Mouse (Mus musculus): Measurements from ENCODE around the gene Prim1. TPM values are rescaled to one million over a fixed set of nuclear protein-coding genes. Genes with fewer than 3 reads are reported as not detected.

Prim1 gene
- polyA plus RNA-seq (2016; fragmentation: Nextera tagmentation; extraction: Ambion mirVana): 53.4 and 57.8 TPM in 2 replicates

DNA sequence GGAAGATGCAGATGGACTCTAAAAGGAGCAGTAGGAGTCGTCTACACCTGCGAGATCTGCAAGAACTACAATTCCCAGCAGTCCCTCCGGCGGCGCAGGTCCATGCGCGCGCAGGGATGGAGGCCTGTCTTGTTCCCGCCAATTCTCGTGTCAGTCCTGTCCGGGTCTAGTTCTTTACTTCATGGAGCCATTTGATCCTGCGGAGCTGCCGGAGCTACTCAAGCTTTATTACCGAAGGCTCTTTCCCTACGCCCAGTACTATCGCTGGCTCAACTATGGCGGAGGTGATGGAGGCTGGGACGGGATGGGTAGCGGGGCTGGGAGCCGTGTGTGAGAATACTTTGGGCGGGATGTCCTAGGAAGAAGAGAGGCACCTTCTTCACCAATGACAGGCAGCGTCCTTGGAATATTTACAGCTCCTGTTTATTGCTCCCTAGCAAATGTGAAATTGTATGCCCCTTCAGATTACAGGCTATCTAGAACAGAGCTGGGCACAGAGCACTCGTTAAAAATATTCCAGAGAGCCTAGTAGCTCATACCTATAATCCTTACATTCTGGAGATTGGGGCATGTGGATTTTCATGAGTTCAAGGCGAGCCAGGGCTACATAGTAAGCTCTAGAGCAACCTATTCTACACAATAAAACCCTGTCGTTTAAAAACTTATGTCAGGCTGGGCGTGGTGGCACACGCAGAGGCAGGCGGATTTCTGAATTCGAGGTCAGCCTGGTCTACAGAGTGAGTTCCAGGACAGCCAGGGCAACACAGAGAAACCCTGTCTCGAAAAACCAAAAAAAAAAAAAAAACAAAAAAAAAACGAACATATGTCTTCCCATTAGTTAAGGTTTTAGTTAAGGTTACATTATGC is at the start of gene Prim1:
Gene Prim1, plus strand, starts transcription at position 101 of the 867 bp plus-strand sequence.
- H3K27ac ChIP-seq: no peak within 1 kb of the TSS
- 0 out of 2 replicates have a peak, but pooled peaks cover 2% of the 10 kb centered on the region for H3K4me1 ChIP-seq
- peaks cover 10% of the 10 kb centered on the region; the same call in 1 of the 2 replicates for H3K36me3 ChIP-seq
- H3K4me3 ChIP-seq: peak within 1 kb of the TSS; percentile 45
- no peaks in the 10 kb centered on the region for H3K27me3 ChIP-seq (replicated peaks)
- H3K9ac ChIP-seq: peak within 1 kb of the TSS; percentile 44
- WGBS: 6% methylated on average over 31 of the region's 31 CpGs
- peak within 1 kb of the TSS; percentile 74 for H3K4me2 ChIP-seq (replicated peaks)
- no peaks in the 10 kb centered on the region for H3K9me3 ChIP-seq
- ATAC-seq (ENCODE audit: low FRiP score, low read depth): peak; percentile 88

DNA sequence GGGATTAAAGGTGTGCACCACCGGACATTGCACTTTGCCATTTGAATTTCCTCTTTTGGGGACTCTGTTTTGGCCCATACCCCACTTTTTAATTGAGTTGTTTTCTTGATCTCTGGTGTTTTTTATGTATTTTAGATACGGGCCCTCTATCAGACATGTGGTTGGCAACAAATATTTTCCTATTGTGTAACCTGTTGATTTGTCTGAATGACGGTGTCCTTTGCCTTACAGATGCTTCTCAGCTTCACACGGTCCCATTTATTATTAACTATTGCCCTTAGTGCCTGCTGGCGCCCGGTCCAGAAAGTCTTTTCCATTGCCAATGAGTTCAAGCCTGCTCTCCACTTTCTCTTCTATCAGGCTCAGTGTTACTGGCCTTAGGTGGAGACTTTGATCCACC is 48.5 kb upstream of the Prim1 start:
- no peak for ATAC-seq (ENCODE audit: low FRiP score, low read depth)
- Histone ChIP-seq H3K4me1 (peaks cover 4% of the 10 kb centered on the region; the same call in 1 of the 2 replicates), H3K9ac (no peak overlapping the region), H3K27ac (no peak overlapping the region), H3K36me3 (no peaks in the 10 kb centered on the region), H3K27me3 (replicated peaks) (no peaks in the 10 kb centered on the region), H3K4me3 (no peak overlapping the region), H3K9me3 (no peaks in the 10 kb centered on the region), H3K4me2 (replicated peaks) (no peak overlapping the region)
- WGBS: 91% methylated on average over 6 of the region's 6 CpGs

DNA sequence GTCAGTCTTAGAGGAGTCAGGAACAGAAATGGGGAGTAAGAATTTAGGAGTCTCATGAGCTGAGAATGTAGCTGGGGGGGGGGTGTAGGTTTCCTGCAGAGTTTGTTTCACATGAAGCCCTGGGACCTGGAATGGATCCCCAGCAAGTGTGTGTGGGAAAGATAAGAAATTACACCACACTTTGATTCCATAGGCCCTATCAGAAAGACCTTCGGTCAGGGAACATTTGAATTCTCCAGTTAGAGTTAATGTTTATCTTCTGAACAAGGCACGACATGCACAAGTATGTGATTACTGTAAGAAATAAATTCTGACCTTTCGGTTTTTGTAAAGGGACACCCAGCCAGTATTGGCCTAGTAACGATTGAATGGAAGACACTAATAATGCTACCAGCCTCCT is 45.1 kb upstream of the Prim1 start:
- peaks cover 4% of the 10 kb centered on the region; the same call in 1 of the 2 replicates for H3K4me1 ChIP-seq
- no peak for ATAC-seq (ENCODE audit: low FRiP score, low read depth)
- H3K4me2 ChIP-seq (replicated peaks): no peak overlapping the region
- no peaks in the 10 kb centered on the region for H3K36me3 ChIP-seq
- no peak overlapping the region for H3K27ac ChIP-seq
- H3K27me3 ChIP-seq (replicated peaks): no peaks in the 10 kb centered on the region
- H3K9ac ChIP-seq: no peak overlapping the region
- H3K9me3 ChIP-seq: no peaks in the 10 kb centered on the region
- no peak overlapping the region for H3K4me3 ChIP-seq
- 80% methylated on average over 4 of the region's 4 CpGs for WGBS

DNA sequence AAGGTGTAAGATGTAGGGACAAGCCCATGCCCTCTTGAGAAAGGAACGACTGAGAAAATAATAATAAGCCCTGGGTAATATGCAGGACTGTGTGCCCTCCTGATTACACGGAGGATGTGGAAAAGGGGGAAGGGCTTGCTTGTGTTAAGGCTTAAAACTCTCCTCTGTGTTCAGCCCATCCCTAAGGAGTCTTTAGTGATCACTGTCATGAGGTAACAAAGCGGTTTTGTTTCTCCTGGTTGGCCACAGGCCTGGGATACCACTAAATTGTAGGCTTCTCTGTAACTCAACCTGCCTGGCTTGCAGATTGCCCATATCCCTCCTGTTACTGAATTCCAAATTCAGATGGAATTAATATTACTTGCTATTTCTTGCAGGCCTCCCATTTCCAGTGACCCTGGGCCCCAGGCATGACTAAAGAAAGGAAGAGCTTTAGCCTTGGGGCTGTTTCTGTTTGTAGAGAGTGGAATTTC is 44.6 kb upstream of the Prim1 start:
- no peaks in the 10 kb centered on the region for H3K27me3 ChIP-seq (replicated peaks)
- no peaks in the 10 kb centered on the region for H3K36me3 ChIP-seq
- peaks cover 4% of the 10 kb centered on the region; the same call in 1 of the 2 replicates for H3K4me1 ChIP-seq
- H3K9me3 ChIP-seq: no peaks in the 10 kb centered on the region
- ATAC-seq (ENCODE audit: low FRiP score, low read depth): no peak
- H3K27ac ChIP-seq: no peak overlapping the region
- no peak overlapping the region for H3K9ac ChIP-seq
- H3K4me3 ChIP-seq: no peak overlapping the region
- H3K4me2 ChIP-seq (replicated peaks): no peak overlapping the region
- WGBS: 63% methylated on average over 3 of the region's 3 CpGs

DNA sequence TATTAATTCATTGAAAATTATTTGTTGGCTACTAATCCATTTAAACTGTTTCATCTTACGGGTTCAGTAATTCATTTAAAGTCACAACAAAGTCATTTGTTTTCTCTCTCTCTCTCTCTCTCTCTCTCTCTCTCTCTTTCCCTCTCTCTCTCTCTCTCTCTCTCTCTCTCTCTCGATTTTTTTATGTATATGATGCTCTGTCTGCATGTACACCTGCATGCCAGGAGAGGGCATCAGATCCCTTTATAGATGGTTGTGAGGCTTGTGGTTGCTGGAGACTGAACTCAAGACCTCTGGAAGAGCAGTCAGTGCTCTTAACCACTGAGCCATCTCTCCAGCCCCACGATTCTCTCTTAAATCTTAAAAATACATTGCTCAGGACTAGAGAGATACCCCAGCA is 43.8 kb upstream of the Prim1 start:
- Histone ChIP-seq H3K4me1 (peaks cover 4% of the 10 kb centered on the region; the same call in 1 of the 2 replicates), H3K27me3 (replicated peaks) (no peaks in the 10 kb centered on the region), H3K4me2 (replicated peaks) (no peak overlapping the region), H3K36me3 (no peaks in the 10 kb centered on the region), H3K9ac (no peak overlapping the region), H3K4me3 (no peak overlapping the region), H3K9me3 (no peaks in the 10 kb centered on the region), H3K27ac (no peak overlapping the region)
- 73% methylated on average over 3 of the region's 3 CpGs for WGBS
- no peak for ATAC-seq (ENCODE audit: low FRiP score, low read depth)

DNA sequence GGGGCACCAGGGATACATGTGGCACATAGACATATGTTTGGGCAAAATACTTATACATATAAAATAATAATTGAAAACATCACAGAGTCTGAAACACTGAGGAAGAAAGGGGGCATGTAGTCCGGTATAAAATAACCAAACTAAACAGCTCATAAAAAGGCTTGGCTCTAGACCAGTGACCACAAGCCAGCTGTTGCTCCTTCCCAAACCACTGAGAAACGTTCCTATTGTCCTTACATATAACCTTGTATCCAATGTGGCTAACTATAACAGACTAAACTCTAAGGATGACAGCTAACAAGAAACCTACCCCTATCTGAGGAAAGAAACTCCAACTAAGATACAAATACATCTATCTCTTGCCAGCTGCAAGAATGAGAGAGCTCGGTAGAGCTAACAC is 40.9 kb upstream of the Prim1 start:
- ATAC-seq (ENCODE audit: low FRiP score, low read depth): no peak

DNA sequence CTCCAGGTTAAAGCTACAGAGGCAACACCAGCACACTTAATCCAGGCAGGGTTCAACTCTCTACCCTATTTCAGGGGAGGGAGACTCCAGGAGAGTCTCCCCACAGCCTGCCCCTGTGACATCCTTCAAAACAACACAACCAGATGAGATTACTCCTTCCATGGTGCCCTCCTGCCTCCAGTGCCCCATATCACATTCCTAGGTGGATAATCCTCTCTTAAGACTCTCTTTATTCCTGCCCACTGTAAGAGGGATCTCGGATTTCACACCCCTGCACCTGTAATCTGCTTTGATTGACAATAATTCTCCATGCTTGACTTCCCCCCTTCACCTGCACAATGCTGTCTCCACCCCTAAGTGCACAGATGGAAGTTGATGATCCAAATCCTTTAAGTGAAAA is 39.5 kb upstream of the Prim1 start:
- no peaks in the 10 kb centered on the region for H3K27me3 ChIP-seq (replicated peaks)
- no peak for ATAC-seq (ENCODE audit: low FRiP score, low read depth)
- H3K4me3 ChIP-seq: no peak overlapping the region
- WGBS: 45% methylated on average over 1 of the region's 1 CpGs
- no peak overlapping the region for H3K4me2 ChIP-seq (replicated peaks)
- H3K36me3 ChIP-seq: no peaks in the 10 kb centered on the region
- no peak overlapping the region for H3K27ac ChIP-seq
- H3K9me3 ChIP-seq: no peaks in the 10 kb centered on the region
- H3K9ac ChIP-seq: no peak overlapping the region
- peaks cover under 1% of the 10 kb centered on the region; the same call in 1 of the 2 replicates for H3K4me1 ChIP-seq

More for the DNA sequence above, 40.9 kb upstream of the Prim1 start:
- no peaks in the 10 kb centered on the region for H3K36me3 ChIP-seq
- no peak overlapping the region for H3K4me2 ChIP-seq (replicated peaks)
- no peaks in the 10 kb centered on the region for H3K9me3 ChIP-seq
- H3K4me3 ChIP-seq: no peak overlapping the region
- H3K27me3 ChIP-seq (replicated peaks): no peaks in the 10 kb centered on the region
- no peak overlapping the region for H3K27ac ChIP-seq
- no peak overlapping the region for H3K9ac ChIP-seq
- peaks cover 4% of the 10 kb centered on the region; the same call in 1 of the 2 replicates for H3K4me1 ChIP-seq
- 81% methylated on average over 3 of the region's 3 CpGs for WGBS

DNA sequence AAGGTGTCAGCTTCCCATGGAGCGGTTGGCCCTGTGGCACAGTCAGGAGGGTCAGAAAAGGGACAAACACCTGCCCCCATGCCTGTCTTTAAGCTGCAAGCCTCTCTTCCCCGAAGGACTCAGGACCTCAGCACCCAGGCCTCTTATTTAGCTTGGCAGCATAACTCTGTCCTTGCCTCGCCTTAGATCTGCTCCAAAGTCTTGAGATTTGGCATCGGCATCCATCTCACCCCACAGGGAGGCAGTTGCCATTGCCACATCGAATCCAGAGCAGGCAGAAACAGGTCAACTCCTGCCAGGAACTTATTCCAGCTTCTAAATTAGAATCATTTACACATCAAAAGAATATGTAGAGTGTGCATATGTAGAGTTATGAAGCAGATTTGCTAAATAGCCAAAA is 30.3 kb upstream of the Prim1 start:
- H3K36me3 ChIP-seq: no peaks in the 10 kb centered on the region
- no peak overlapping the region for H3K9ac ChIP-seq
- peaks cover 19% of the 10 kb centered on the region for H3K4me1 ChIP-seq
- no peak overlapping the region for H3K4me3 ChIP-seq
- 86% methylated on average over 5 of the region's 5 CpGs for WGBS
- H3K27me3 ChIP-seq (replicated peaks): no peaks in the 10 kb centered on the region
- no peak overlapping the region for H3K27ac ChIP-seq
- H3K9me3 ChIP-seq: 0 out of 2 replicates have a peak, but pooled peaks cover 4% of the 10 kb centered on the region
- ATAC-seq (ENCODE audit: low FRiP score, low read depth): no peak
- no peak overlapping the region for H3K4me2 ChIP-seq (replicated peaks)

DNA sequence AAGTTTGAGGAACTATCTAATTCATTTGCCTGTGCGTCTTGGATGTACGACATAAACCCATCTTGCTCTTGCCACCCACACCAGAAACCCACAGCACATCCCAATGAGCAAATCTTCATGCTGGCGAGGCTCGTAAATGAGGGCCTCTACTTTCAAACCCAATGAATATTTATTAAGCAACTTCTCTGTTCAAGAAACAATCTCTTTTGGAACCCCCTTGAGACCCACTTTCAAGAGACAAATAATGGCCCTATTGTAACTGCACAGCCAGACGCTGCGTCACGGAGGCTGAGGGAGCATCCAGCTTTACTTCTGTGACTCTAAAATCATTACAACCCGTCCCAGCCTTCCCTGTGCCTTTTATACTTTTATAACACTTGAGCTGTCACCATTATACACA is 29.4 kb upstream of the Prim1 start:
- no peak overlapping the region for H3K27ac ChIP-seq
- WGBS: 10% methylated on average over 8 of the region's 8 CpGs

DNA sequence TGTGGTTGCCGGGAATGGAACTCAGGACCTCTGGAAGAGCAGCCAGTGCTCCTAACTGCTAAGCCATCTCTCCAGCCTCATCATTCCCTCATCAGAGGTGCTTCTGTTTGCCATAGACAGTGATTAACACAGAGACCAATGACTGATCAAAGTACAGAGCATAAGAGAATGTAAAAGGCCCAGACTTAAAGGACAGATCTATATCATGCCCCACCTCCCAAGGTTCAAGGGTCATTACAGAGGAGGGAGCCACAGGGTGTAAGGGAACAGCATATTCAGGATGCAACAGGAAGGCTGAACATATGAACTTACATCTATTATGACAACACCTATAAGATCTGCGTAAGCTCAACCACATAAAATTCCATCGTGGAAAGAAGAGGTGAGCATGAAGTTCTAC is 18.3 kb upstream of the Prim1 start:
- H3K4me3 ChIP-seq: no peak overlapping the region
- no peak overlapping the region for H3K27ac ChIP-seq
- H3K9ac ChIP-seq: no peak overlapping the region
- ATAC-seq (ENCODE audit: low FRiP score, low read depth): no peak
- H3K9me3 ChIP-seq: no peaks in the 10 kb centered on the region
- H3K4me1 ChIP-seq: no peaks in the 10 kb centered on the region
- WGBS: 89% methylated on average over 3 of the region's 3 CpGs
- H3K4me2 ChIP-seq (replicated peaks): no peak overlapping the region
- no peaks in the 10 kb centered on the region for H3K27me3 ChIP-seq (replicated peaks)
- no peaks in the 10 kb centered on the region for H3K36me3 ChIP-seq

More for the DNA sequence above, 29.4 kb upstream of the Prim1 start:
- 0 out of 2 replicates have a peak overlapping the region, but pooled peaks have one; percentile 10 for H3K4me2 ChIP-seq (replicated peaks)
- no peak overlapping the region for H3K9ac ChIP-seq
- H3K36me3 ChIP-seq: no peaks in the 10 kb centered on the region
- H3K9me3 ChIP-seq: 0 out of 2 replicates have a peak, but pooled peaks cover 4% of the 10 kb centered on the region
- no peaks in the 10 kb centered on the region for H3K27me3 ChIP-seq (replicated peaks)
- peaks cover 19% of the 10 kb centered on the region for H3K4me1 ChIP-seq
- ATAC-seq (ENCODE audit: low FRiP score, low read depth): peak; percentile 68; the same call in 1 of the 2 replicates
- no peak overlapping the region for H3K4me3 ChIP-seq

DNA sequence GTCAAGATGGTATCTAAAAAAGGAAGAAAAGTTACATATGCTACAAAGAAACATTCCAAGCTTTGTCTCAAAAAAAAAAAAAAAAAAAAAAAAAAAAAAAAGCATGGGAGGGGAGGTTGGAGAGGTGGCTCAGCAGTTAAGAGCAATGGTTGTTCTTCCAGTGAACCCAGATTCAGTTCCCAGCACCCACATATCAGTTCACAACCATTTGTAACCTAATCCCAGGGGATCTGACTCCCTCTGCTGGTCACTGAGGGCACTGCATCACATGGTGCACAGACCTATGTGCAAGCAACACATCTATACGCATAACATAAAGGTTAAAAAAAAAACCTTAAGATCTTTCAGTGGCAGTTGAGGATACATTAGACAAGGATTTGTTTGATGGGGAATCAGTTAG is 16.7 kb upstream of the Prim1 start:
- no peak overlapping the region for H3K9ac ChIP-seq
- H3K4me2 ChIP-seq (replicated peaks): no peak overlapping the region
- no peak overlapping the region for H3K27ac ChIP-seq
- no peak for ATAC-seq (ENCODE audit: low FRiP score, low read depth)
- H3K9me3 ChIP-seq: no peaks in the 10 kb centered on the region
- no peaks in the 10 kb centered on the region for H3K36me3 ChIP-seq
- no peaks in the 10 kb centered on the region for H3K4me1 ChIP-seq
- 96% methylated on average over 1 of the region's 1 CpGs for WGBS
- no peak overlapping the region for H3K4me3 ChIP-seq
- no peaks in the 10 kb centered on the region for H3K27me3 ChIP-seq (replicated peaks)

DNA sequence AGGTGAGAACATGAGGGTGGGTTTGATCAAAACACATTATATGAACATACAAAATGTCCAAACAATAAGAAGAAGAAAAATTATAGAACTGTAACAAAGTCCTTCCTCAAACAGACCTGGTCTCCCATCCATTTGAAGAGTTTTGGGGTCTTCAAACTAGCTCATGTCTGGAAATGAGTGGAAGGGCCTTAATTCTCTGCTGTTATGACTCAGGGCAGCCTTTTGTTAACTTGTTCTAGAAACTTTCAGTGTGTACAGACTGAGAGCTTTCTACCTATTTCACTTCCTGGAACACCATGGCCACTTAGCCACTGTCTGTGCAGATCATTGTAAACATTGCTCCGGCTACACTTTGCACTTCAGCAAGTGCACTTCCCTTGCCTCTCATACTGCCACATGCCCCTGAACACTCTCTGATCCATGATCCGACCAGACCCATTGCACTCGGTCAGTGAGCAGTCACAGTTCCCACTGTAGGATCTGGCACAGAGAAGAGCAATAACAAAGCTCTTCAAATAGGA is 11.6 kb upstream of the Prim1 start:
- Histone ChIP-seq H3K4me3 (no peak overlapping the region), H3K9me3 (no peaks in the 10 kb centered on the region), H3K27me3 (replicated peaks) (no peaks in the 10 kb centered on the region), H3K36me3 (no peaks in the 10 kb centered on the region), H3K4me1 (no peaks in the 10 kb centered on the region), H3K27ac (no peak overlapping the region), H3K9ac (no peak overlapping the region), H3K4me2 (replicated peaks) (no peak overlapping the region)
- no peak for ATAC-seq (ENCODE audit: low FRiP score, low read depth)
- WGBS: 86% methylated on average over 3 of the region's 3 CpGs

All from neural tube, embryonic 12.5 days (tissue).